Mouse (Mus musculus) splenic B cell, adult 2 months (primary cell): ENCODE measurements at regions not wholly inside any gene's neighbourhood (a gene's known extent, or its start where the extent isn't known, plus 50 kb on each side); places are given as distances from the start of the nearest gene placed in this dataset.
"Not testable (repeated sequence)": the region's sequence is repeated elsewhere in the genome, so short reads cannot be mapped to it uniquely, and the experiment has no call there.

Source experiments
- DNase-seq: peaks from one replicate; pipeline ENCODE4 v3.0.0-alpha.2; 2011; ENCODE audit warnings: low read depth, low spot score
- H3K27me3 ChIP-seq: 2 replicates; pipeline ENCODE4 v1.6.1; 2012; ENCODE audit warnings: mild to moderate bottlenecking, low read length, moderate library complexity, mixed read lengths; ENCODE audit not compliant: control insufficient read depth, poor library complexity, insufficient read depth, severe bottlenecking
- H3K36me3 ChIP-seq: 2 replicates; pipeline ENCODE4 v1.6.1; 2012; ENCODE audit warnings: mild to moderate bottlenecking, low read length, moderate library complexity, mixed read lengths; ENCODE audit not compliant: control insufficient read depth, poor library complexity, insufficient read depth, severe bottlenecking

GRCm38 (mm10) chr10:117472568-117472930 lies 92.7 kb upstream of the Cpsf6 start:
- no peaks in the 10 kb centered on the region for H3K27me3 ChIP-seq
- no peak for DNase-seq
- H3K36me3 ChIP-seq = no peaks in the 10 kb centered on the region

- Histone ChIP-seq H3K36me3 (no peaks in the 10 kb centered on the region), H3K27me3 (no peaks in the 10 kb centered on the region)
- no peak for DNase-seq
These were observed 92.2 kb upstream of the Cpsf6 start for GRCm38 (mm10) chr10:117471818-117472567.

GRCm38 (mm10) chr10:117471036-117471817 lies 91.4 kb upstream of the Cpsf6 start:
- Histone ChIP-seq H3K27me3 (no peaks in the 10 kb centered on the region), H3K36me3 (no peaks in the 10 kb centered on the region)
- no peak for DNase-seq

DNA sequence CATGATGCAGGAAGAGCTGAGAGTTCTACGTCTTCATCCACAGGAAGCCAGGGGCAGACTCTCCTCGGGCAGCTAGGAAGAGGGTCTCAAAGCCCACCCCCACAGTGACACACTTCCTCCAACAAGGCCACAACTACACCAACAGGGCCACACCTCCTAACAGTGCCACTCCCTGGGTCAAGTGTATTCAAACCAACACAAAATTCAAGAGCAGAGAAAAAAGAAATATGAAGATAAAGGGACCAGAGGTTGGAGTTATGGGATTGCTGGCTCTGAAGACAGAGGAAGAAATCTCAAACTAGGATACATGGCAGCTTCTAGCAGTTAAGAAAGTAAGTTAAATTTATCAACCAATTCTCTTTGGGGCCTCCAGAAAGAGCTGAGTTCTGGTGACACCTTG lies 90.7 kb upstream of the Cpsf6 start:
- DNase-seq = no peak
- H3K27me3 ChIP-seq = no peaks in the 10 kb centered on the region

GRCm38 (mm10) chr10:117469573-117470090 lies 89.8 kb upstream of the Cpsf6 start:
- no peaks in the 10 kb centered on the region for H3K27me3 ChIP-seq
- H3K36me3 ChIP-seq = no peaks in the 10 kb centered on the region

More for the DNA sequence above, 90.7 kb upstream of the Cpsf6 start:
- H3K36me3 ChIP-seq = no peaks in the 10 kb centered on the region

DNA sequence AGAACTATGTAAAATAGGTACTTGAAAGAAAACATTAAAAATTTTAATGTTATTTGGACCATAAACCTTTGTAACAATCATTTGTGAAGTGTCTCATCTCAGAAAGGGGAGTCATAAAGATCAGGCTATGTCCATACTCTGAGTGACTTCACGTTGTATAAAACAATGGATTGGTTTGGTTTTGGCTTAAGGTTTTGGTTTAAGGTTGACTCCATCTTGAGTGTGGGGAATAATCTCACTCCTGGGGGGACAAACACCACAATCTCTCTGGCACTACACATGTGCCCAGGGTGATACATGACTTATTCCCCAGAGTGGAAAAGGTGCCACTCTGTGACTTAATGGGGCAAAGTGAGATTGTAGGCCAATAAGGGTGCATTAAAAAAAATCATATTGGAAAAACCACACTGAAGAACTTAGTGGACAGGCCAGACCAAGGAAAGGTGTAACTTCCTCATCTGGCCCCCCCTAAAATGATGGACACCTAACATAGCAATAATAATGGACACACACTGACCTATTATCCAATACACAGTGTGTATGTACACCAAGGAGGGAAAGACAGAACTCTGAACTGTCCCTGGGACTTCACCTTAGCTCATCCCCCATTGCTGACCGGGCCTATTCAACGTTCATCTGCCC lies 89.2 kb upstream of the Cpsf6 start:
- no peak for DNase-seq

More at GRCm38 (mm10) chr10:117469573-117470090, 89.8 kb upstream of the Cpsf6 start:
- DNase-seq = no peak

DNA sequence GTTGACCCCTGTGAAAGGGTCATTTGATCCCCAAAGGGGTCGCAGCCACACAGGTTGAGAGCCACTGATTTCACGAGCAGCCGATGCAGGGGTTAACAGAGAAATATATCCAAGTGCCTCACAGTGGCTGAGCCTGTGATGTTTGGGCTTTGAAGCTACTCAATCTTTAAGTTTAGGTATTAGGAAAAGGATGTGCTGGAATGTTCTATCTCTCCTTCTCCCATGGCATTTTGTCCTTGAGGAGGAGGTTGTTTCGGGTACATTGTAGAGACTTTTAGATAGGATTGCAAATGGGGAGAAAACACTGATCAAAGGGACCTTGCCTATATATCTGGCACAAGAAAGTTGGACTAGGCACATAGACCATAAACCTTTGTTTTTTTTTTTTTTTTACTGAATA lies 88.6 kb upstream of the Cpsf6 start:
- H3K27me3 ChIP-seq = no peaks in the 10 kb centered on the region
- no peak for DNase-seq
- H3K36me3 ChIP-seq = no peaks in the 10 kb centered on the region

More for the DNA sequence above, 89.2 kb upstream of the Cpsf6 start:
- Histone ChIP-seq H3K36me3 (no peaks in the 10 kb centered on the region), H3K27me3 (no peaks in the 10 kb centered on the region)

- H3K27me3 ChIP-seq = no peaks in the 10 kb centered on the region
- no peaks in the 10 kb centered on the region for H3K36me3 ChIP-seq
- no peak for DNase-seq
These were observed 87.3 kb upstream of the Cpsf6 start for GRCm38 (mm10) chr10:117467161-117467560.

DNA sequence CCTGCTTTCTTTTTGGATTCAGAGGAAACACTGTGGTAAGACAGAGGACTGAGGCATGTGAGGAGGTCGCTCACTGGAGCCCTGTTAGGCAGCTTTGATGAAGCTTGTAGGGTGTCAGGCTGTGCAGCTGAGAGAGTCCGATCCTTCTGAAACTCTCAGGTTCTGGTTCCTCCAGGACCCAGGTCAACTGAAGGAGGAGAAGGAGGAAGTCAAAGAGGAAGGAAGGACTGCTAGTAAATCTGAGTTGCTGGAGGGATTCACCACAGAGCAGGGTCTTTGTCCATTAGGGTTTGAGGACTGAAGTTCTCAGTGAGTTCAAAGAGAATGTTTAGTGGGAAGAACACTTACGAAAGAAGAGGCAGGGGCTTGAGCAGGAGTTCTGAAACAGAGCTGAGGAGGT lies 86.6 kb upstream of the Cpsf6 start:
- no peaks in the 10 kb centered on the region for H3K27me3 ChIP-seq
- no peak for DNase-seq
- no peaks in the 10 kb centered on the region for H3K36me3 ChIP-seq

DNA sequence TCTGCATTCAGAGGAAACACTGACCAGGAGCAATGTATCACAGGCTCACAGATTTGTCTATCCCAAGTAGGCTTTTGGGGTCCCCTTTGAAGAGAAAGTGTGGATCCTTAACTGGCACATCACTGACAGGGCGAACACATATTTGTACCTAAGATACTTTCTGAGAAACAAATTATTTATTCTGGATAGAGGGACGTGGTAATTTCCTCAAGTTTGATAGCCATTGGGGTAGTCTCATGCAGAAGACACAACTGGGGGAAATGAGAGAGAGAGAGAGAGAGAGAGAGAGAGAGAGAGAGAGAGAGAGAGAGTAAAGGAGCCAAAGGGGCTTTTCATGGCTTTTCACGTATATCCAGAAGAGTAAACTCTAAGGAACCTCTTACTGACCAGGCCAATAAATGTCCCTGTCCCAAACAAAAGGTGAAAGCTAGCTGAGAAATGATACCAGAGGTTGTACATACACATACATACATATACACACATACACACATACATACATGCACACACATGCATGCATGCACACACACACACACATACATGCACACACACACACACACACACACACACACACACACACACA lies 85.9 kb upstream of the Cpsf6 start:
- Histone ChIP-seq H3K27me3 (no peaks in the 10 kb centered on the region), H3K36me3 (no peaks in the 10 kb centered on the region)
- no peak for DNase-seq

DNA sequence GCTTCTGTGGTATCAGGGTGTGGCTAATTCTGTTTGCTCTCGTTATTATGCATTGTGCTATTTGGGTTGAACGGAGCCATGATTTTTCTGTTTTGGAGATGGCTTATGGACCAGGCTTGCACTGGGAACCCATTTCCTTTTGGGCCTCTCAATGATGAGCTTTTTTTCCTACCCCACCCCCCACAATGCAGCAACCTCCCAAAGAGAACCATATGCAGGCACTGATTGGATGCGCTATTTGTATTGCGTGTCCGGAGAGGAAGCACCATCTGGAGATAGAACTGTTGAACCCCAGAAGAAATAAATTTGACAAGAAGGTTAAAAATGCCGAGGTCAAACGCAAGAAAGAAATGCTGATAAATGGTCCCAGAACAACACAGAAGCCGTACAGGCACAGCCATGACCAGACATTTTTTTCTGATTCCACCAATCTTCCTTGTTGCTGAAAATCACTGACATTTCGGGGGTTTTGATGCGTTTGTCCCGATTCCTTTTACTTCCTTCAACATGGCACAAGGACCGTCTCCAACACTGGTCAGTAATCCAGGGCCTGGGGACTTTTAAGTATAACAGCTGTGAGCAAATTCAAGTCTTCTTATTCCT lies 85.3 kb upstream of the Cpsf6 start:
- Histone ChIP-seq H3K36me3 (no peaks in the 10 kb centered on the region), H3K27me3 (no peaks in the 10 kb centered on the region)
- DNase-seq = no peak

DNA sequence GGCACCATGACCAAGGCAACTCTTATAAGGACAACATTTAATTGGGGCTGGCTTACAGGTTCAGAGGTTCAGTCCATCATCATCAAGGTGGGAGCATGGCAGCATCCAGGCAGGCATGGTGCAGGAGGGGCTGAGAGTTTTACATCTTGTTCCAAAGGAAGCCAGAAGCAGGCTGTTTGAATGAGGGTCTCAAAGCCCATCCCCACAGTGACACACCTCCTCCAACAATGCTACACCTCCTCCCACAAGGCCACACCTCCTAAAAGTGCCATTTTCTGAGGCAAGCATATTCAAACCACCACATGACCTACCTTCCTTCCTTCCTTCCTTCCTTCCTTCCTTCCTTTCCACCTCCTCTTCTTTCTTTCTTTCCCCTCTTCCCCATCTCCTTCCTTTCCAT lies 84.5 kb upstream of the Cpsf6 start:
- H3K36me3 ChIP-seq, DNase-seq, H3K27me3 ChIP-seq: not testable (repeated sequence)

DNA sequence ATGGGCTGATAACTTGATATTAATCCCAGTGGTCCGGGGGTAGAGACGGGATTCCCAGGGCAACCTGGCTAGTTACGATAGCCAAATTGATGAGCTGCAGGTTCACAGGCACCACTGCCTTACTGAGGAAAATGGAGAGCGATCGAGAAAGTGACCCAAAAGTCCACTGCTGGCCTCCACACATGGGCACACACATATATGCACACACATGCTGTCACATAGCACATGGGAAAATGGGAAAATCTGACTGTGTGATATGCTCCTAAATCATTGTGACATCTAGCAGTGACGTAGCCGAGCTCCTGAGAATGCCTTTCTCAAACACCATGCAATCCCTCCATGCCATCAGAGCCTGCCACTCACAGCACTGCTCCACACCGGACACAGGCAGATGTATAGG lies 83.8 kb upstream of the Cpsf6 start:
- H3K36me3 ChIP-seq = no peaks in the 10 kb centered on the region
- no peak for DNase-seq
- no peaks in the 10 kb centered on the region for H3K27me3 ChIP-seq

DNA sequence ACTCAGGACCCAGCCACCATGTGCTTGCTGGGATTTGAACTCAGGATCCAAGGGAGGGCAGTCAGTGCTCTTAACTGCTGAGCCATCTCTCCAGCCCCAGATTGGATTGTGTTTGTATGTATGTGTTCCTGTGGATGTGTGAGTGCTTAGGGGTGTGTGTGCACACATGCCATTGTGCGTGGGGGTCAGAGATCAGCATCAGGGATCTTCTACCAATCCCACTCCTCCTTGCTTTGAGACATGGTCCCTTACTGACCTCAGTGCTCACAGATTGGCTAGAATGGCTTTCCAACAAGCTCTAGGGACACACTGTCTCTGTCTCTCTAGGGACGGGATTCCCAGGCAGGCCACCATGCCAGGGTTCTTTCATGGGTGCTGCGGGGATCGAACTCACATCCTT lies 83.1 kb upstream of the Cpsf6 start:
- no peaks in the 10 kb centered on the region for H3K27me3 ChIP-seq
- H3K36me3 ChIP-seq = no peaks in the 10 kb centered on the region
- no peak for DNase-seq
